Mouse (Mus musculus): ENCODE measurements around the gene Msi2. TPM values are rescaled to one million over a fixed set of nuclear protein-coding genes. Genes with fewer than 3 reads are reported as not detected.

The Msi2 gene
- total RNA-seq, 2 experiments from 2014 or later: 75.8 to 90.1 TPM

GRCm38 (mm10) chr11:88523921-88524320, 194.4 kb downstream of the Msi2 start:
- intact Hi-C loops (cut with DNase I): no loop called here
- DNase-seq: peak; percentile 40

- intact Hi-C loops (cut with DNase I): no loop called here
Observed at GRCm38 (mm10) chr11:88523511-88523910, 194.8 kb downstream of the Msi2 start.

GRCm38 (mm10) chr11:88522114-88522513, 196.2 kb downstream of the Msi2 start:
- no peak for DNase-seq
- intact Hi-C loops (cut with DNase I): no loop called here

More at GRCm38 (mm10) chr11:88523511-88523910, 194.8 kb downstream of the Msi2 start:
- peak; percentile 68 for DNase-seq

GRCm38 (mm10) chr11:88520951-88521730, 197.2 kb downstream of the Msi2 start:
- intact Hi-C loops (cut with DNase I): no loop called here
- DNase-seq: peak; percentile 70

- intact Hi-C loops (cut with DNase I): no loop called here
- DNase-seq: no peak
Observed at GRCm38 (mm10) chr11:88518361-88518760, 200.0 kb downstream of the Msi2 start.

GRCm38 (mm10) chr11:88516596-88517485, 201.5 kb downstream of the Msi2 start:
- intact Hi-C loops (cut with DNase I): no loop called here
- DNase-seq: no peak

- DNase-seq: no peak
- intact Hi-C loops (cut with DNase I): no loop called here
Observed at GRCm38 (mm10) chr11:88515736-88516583, 202.4 kb downstream of the Msi2 start.

GRCm38 (mm10) chr11:88515267-88515666, 203.0 kb downstream of the Msi2 start:
- intact Hi-C loops (cut with DNase I): no loop called here
- no peak for DNase-seq

- DNase-seq: no peak
- intact Hi-C loops (cut with DNase I): no loop called here
Observed at GRCm38 (mm10) chr11:88514151-88514926, 204.0 kb downstream of the Msi2 start.

GRCm38 (mm10) chr11:88512580-88512979, 205.7 kb downstream of the Msi2 start:
- intact Hi-C loops (cut with DNase I): no loop called here
- DNase-seq: peak; percentile 75

- intact Hi-C loops (cut with DNase I): no loop called here
- no peak for DNase-seq
Observed at GRCm38 (mm10) chr11:88510282-88510850, 207.9 kb downstream of the Msi2 start.

GRCm38 (mm10) chr11:88509464-88509863, 208.8 kb downstream of the Msi2 start:
- DNase-seq: no peak
- intact Hi-C loops (cut with DNase I): no loop called here

GRCm38 (mm10) chr11:88508133-88508532, 210.2 kb downstream of the Msi2 start:
- no peak for DNase-seq
- intact Hi-C loops (cut with DNase I): no loop called here

- intact Hi-C loops (cut with DNase I): no loop called here
- no peak for DNase-seq
Observed at GRCm38 (mm10) chr11:88506544-88507419, 211.5 kb downstream of the Msi2 start.

GRCm38 (mm10) chr11:88506109-88506508, 212.2 kb downstream of the Msi2 start:
- intact Hi-C loops (cut with DNase I): no loop called here
- DNase-seq: no peak

- intact Hi-C loops (cut with DNase I): no loop called here
- DNase-seq: no peak
Observed at GRCm38 (mm10) chr11:88502566-88502965, 215.7 kb downstream of the Msi2 start.

GRCm38 (mm10) chr11:88498491-88498890, 219.8 kb downstream of the Msi2 start:
- intact Hi-C loops (cut with DNase I): no loop called here
- no peak for DNase-seq

GRCm38 (mm10) chr11:88496460-88496859, 221.9 kb downstream of the Msi2 start:
- intact Hi-C loops (cut with DNase I): no loop called here

GRCm38 (mm10) chr11:88495759-88496158, 222.6 kb downstream of the Msi2 start:
- DNase-seq: no peak
- intact Hi-C loops (cut with DNase I): no loop called here

More at GRCm38 (mm10) chr11:88496460-88496859, 221.9 kb downstream of the Msi2 start:
- DNase-seq: no peak

All from left cerebral cortex, postnatal 4 days (tissue).